Mouse (Mus musculus) thymus, adult 2 months (tissue): ENCODE data around the gene Srsf3. TPM values are rescaled to one million over a fixed set of nuclear protein-coding genes. Genes with fewer than 3 reads are reported as not detected.

Experiments
- DNase-seq: peaks from one replicate; pipeline ENCODE4 v3.0.0; 2021
- H3K27ac ChIP-seq: fragments of 200-500 bp; 2 replicates; pipeline ENCODE4 v1.5.1; 2012; ENCODE audit warnings: low read length, control low read depth; ENCODE audit not compliant: control insufficient read depth, insufficient read depth
- H3K27me3 ChIP-seq: fragments of 200-500 bp; 2 replicates; pipeline ENCODE4 v1.6.1; 2012; ENCODE audit warnings: mild to moderate bottlenecking, low read length, moderate library complexity, mixed read lengths; ENCODE audit not compliant: control insufficient read depth, insufficient read depth
- H3K36me3 ChIP-seq: fragments of 200-500 bp; 2 replicates; pipeline ENCODE4 v1.6.1; 2012; ENCODE audit warnings: mild to moderate bottlenecking, low read length, moderate library complexity; ENCODE audit not compliant: control insufficient read depth, insufficient read depth
- H3K4me1 ChIP-seq: fragments of 200-500 bp; replicated peaks from 2 replicates; pipeline ENCODE4 v1.6.1; 2012; ENCODE audit warnings: low read length; ENCODE audit not compliant: control insufficient read depth, insufficient read depth
- H3K4me3 ChIP-seq: fragments of 200-500 bp; 2 replicates; pipeline ENCODE4 v1.5.1; 2012; ENCODE audit warnings: mild to moderate bottlenecking, low read length, control low read depth, moderate library complexity; ENCODE audit not compliant: control insufficient read depth, insufficient read depth
- CTCF ChIP-seq: fragments of 200-500 bp; IDR thresholded peaks from 2 replicates; pipeline ENCODE4 v1.5.1; 2012; ENCODE audit warnings: mild to moderate bottlenecking, control low read depth, low read length, moderate library complexity, borderline replicate concordance; ENCODE audit not compliant: control insufficient read depth, poor library complexity, insufficient read depth; ENCODE audit errors: extremely low read depth
- POLR2A ChIP-seq: fragments of 200-500 bp; IDR thresholded peaks from 2 replicates; pipeline ENCODE4 v1.6.1; 2012; ENCODE audit warnings: mild to moderate bottlenecking, low read length, control low read depth, moderate library complexity; ENCODE audit not compliant: control insufficient read depth, poor library complexity, insufficient read depth; ENCODE audit errors: extremely low read depth
- WGBS: fragments of 180-500 bp; shearing (Covaris S2); methylation state at CpG from one replicate; pipeline ENCODE4 v1.1.7; 2018; 5-methylcytosine and 5-hydroxymethylcytosine counted together
- polyA plus RNA-seq: library from polyadenylated mRNA; depleted of rRNA; stranded (reverse); fragments of >200 nt; gene quantifications from 2 replicates; pipeline ENCODE4 v1.2.3, GENCODE M21; 2012

Gene Srsf3
- polyA plus RNA-seq, 1 experiment, result 544 TPM

DNA sequence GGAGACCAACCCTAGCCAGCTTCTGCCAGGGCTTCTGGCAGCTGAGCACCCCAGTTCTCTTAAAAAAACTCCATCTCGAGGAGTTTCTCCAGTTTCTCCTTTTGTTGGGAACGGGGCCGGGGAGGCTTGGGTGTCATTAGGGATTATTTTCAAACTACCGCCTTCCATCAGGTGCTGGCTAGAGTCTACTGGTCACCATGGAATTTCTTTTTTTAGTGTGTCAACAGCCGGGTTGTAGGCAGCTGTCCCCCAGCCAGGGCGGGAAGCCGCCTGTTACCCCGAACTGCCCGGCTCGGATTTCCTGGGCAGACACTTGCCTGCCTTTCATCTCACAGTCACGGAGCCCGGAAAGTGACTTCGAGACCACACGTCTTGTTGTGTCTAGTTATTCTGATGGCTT, 18.4 kb downstream of the Srsf3 start:
- Histone ChIP-seq H3K4me1 (peaks cover 12% of the 10 kb centered on the region), H3K36me3 (peaks cover 6% of the 10 kb centered on the region; the same call in 1 of the 2 replicates), H3K27ac (no peak overlapping the region), H3K4me3 (no peak overlapping the region), H3K27me3 (no peaks in the 10 kb centered on the region)
- no peak for DNase-seq
- 47% methylated on average over 14 of the region's 14 CpGs for whole genome bisulfite sequencing
- no peak for TF ChIP-seq CTCF
- TF ChIP-seq POLR2A, result no peak

- no peak overlapping the region for H3K4me3 ChIP-seq
- TF ChIP-seq CTCF, result no peak
- TF ChIP-seq POLR2A, result no peak
- H3K36me3 ChIP-seq, result no peaks in the 10 kb centered on the region
- no peaks in the 10 kb centered on the region for H3K27me3 ChIP-seq
- peaks cover 29% of the 10 kb centered on the region for H3K4me1 ChIP-seq
- no peak overlapping the region for H3K27ac ChIP-seq
- 95% methylated on average over 6 of the region's 6 CpGs for WGBS
- no peak for DNase-seq
These were observed 20.6 kb downstream of the Srsf3 start for GRCm38 (mm10) chr17:29053067-29053466.

- DNase-seq, result no peak
- TF ChIP-seq CTCF (no peak), POLR2A (no peak)
- H3K4me1 ChIP-seq, result peaks cover 37% of the 10 kb centered on the region
- H3K27ac ChIP-seq, result no peak overlapping the region
- no peaks in the 10 kb centered on the region for H3K27me3 ChIP-seq
- 75% methylated on average over 7 of the region's 7 CpGs for WGBS
- no peak overlapping the region for H3K4me3 ChIP-seq
- H3K36me3 ChIP-seq, result no peaks in the 10 kb centered on the region
These were observed 21.4 kb downstream of the Srsf3 start for GRCm38 (mm10) chr17:29053841-29054240.

DNA sequence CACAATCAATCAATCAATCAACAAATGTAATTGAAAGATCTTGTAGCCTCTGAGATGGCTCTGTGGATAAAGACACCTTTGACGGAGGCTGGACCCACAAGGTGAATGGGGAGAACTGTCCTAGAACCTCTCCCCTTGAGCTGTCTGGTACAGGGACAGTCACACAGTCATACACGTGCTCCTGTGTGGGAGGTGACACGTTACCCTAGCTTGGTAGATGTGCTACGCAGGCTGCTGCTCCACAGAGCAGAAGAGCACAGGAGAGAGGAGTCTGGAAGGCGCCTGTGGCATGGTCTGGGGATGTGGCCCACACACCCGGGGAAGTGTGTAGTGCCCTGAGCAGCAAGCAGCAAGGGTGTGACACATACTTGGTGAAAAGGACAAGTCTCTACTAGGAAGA, 22.0 kb downstream of the Srsf3 start:
- 84% methylated on average over 6 of the region's 6 CpGs for WGBS
- Histone ChIP-seq H3K4me3 (no peak overlapping the region), H3K27me3 (no peaks in the 10 kb centered on the region), H3K4me1 (peaks cover 39% of the 10 kb centered on the region), H3K27ac (no peak overlapping the region), H3K36me3 (no peaks in the 10 kb centered on the region)
- TF ChIP-seq CTCF, result no peak
- TF ChIP-seq POLR2A, result no peak
- DNase-seq, result no peak

GRCm38 (mm10) chr17:29055586-29055985, 23.2 kb downstream of the Srsf3 start:
- Histone ChIP-seq H3K27me3 (no peaks in the 10 kb centered on the region), H3K4me3 (no peak overlapping the region), H3K4me1 (peaks cover 37% of the 10 kb centered on the region), H3K36me3 (no peaks in the 10 kb centered on the region), H3K27ac (no peak overlapping the region)
- TF ChIP-seq POLR2A (no peak), CTCF (no peak)
- DNase-seq, result no peak
- WGBS, result 78% methylated on average over 5 of the region's 5 CpGs

- no peak for TF ChIP-seq POLR2A
- no peak for TF ChIP-seq CTCF
- no peak overlapping the region for H3K27ac ChIP-seq
- no peaks in the 10 kb centered on the region for H3K36me3 ChIP-seq
- peaks cover 32% of the 10 kb centered on the region for H3K4me1 ChIP-seq
- DNase-seq, result no peak
- H3K4me3 ChIP-seq, result no peak overlapping the region
- 8% methylated on average over 7 of the region's 7 CpGs for WGBS
- no peaks in the 10 kb centered on the region for H3K27me3 ChIP-seq
These were observed 23.8 kb downstream of the Srsf3 start for GRCm38 (mm10) chr17:29056207-29056606.

DNA sequence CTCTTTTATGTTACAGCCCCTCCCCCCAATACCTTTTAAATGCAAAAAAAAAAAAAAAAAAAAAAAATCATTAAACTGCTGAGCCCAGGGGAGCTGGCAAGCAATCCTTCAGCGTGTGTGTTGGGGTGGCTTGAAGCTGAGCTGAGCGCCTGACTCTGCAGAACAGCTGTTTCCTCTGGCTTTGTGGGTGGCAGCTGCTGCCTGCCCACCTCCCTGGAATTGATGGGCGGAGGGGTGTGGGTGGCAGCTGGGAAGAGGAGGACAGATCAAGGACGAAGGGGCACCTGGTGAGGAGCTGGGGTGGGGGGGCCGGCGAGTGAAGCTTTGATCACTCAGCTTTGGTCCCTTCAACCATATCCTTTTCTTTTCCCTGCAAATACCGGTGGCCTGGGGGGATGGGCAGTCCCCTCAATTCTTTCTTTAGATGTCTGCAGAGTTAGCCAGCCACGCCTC, 24.3 kb downstream of the Srsf3 start:
- H3K4me3 ChIP-seq, result no peak overlapping the region
- H3K36me3 ChIP-seq, result no peaks in the 10 kb centered on the region
- H3K4me1 ChIP-seq, result peaks cover 32% of the 10 kb centered on the region
- 1% methylated on average over 8 of the region's 8 CpGs for WGBS
- no peak overlapping the region for H3K27ac ChIP-seq
- no peaks in the 10 kb centered on the region for H3K27me3 ChIP-seq
- peak; percentile 68 for DNase-seq
- TF ChIP-seq CTCF (no peak), POLR2A (no peak)

DNA sequence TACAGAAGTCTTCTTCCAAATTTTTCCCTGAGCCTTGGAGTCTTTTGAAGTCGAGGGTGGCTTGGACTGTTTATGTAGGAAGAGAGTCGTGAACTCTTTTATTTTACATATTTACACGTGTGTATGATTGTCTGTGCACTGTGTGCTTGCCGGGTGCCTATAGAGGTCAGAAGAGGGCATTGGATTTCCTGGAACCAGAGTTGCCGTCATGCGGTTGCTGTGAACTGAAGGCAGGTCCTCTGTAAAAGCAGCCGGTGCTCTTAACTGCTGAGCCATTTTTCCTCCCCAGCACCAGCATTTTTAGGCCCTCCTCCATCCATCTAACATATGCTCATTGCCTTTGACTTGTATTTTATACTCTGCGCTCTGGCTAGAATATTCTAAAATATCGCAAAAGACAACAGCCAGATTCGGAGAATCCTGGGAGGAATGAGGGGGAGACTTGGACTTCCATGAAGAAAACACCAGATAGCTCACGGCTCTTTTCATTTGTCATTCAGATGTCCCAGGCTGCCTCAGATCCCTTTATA, 25.0 kb downstream of the Srsf3 start:
- Histone ChIP-seq H3K4me3 (no peak overlapping the region), H3K27ac (no peak overlapping the region), H3K4me1 (peaks cover 32% of the 10 kb centered on the region), H3K36me3 (no peaks in the 10 kb centered on the region), H3K27me3 (no peaks in the 10 kb centered on the region)
- DNase-seq, result no peak
- TF ChIP-seq CTCF, result no peak
- no peak for TF ChIP-seq POLR2A
- 70% methylated on average over 11 of the region's 11 CpGs for WGBS
